Mouse (Mus musculus): Measurements from ENCODE around the gene BC051019.
A peak's percentile ranks its signal among the peaks of the same experiment; 100 is the strongest.

BC051019 gene

GRCm38 (mm10) chr7:109708961-109709382 is 14.7 kb downstream of the BC051019 start:
- DNase-seq (ENCODE audit: low spot score): peak; percentile 23

DNA sequence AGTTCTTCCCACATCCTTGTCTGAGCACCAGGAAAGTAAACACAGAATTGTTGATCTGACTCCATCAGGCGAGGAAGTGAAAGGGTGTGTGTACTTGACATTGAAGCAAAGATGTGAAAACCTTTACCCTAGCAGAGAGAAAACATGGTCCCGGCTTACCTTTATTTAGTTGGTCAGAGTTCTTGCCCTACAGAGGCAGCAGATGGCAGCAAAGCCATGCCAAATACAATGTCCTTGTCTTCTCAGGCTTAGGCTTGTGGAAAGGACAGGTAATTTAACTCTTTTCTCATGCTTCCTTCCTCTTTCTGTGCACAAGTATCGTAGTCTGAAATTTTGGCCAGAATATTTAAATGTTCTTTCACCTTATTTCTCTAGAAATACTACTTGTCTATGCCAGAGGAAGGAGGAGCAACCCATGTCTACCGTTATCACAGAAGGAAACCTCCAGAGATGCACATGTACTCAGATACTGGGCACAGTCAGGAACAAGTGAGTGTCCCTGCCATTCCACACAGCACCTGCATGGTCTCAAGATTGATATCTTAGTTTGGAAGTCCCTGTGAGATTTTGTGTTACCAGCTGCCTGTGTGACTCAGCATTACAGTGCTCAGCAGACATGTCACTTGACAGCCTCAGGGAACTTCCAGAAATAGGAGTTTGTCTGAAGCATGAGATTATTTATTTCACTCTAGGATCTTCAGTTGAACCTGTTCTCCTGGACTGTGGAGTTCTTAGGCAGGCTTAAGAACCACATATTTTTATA is 16.4 kb downstream of the BC051019 start:
- no peak for DNase-seq (ENCODE audit: low spot score)

- DNase-seq (ENCODE audit: low spot score): no peak
Observed at GRCm38 (mm10) chr7:109704461-109704860, 19.2 kb downstream of the BC051019 start.

DNA sequence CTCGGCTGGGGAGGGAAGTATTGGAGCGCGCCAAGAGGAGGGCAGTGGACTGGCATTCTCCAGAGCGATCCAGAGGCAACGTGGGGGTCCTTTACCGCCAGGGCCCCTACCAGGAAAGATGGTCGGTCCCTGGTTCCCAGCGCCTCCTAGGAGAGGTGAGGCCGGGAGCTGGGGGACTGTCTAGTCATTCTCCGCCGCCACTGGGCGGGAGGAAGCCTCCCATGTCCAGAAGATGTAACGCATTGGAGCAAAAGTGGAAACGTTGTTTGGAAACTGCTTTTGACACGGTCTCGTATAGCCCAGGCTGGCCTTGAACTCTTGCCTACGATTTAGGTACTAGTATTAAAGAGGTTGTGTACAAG is 19.7 kb downstream of the BC051019 start:
- no peak for DNase-seq (ENCODE audit: low spot score)

- peak; percentile 99 for DNase-seq (ENCODE audit: low spot score)
Observed at GRCm38 (mm10) chr7:109703190-109704015, 20.2 kb downstream of the BC051019 start, which contains the start of the genes St5 and Akip1. Gene St5, minus strand, starts transcription at chr7:109703605. Gene Akip1, plus strand, starts transcription at chr7:109703690.

- no peak for DNase-seq (ENCODE audit: low spot score)
Observed at GRCm38 (mm10) chr7:109702721-109703120, 20.9 kb downstream of the BC051019 start.

DNA sequence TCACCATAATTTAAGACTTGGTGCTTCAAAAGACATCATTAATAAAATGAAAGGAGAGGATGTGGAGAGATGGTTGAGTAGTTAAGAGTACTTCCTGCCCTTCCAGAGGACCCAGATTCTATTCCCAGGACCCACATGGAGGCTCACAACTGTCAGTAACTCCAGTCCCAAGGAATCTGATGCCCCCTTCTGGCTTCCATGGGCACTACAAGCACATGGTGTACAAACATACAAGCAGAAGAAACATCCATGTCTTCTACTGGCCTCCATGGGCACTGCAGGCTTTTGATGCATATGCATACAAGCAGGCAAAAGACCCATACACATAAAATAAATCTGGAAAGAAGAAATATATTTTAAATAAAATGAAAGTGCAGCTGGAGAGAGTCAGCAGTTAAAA is 23.4 kb downstream of the BC051019 start:
- DNase-seq (ENCODE audit: low spot score): no peak

- DNase-seq (ENCODE audit: low spot score): no peak
Observed at GRCm38 (mm10) chr7:109695339-109695726, 28.3 kb downstream of the BC051019 start.

GRCm38 (mm10) chr7:109694576-109695338 is 28.9 kb downstream of the BC051019 start:
- no peak for DNase-seq (ENCODE audit: low spot score)

GRCm38 (mm10) chr7:109690961-109691360 is 32.7 kb downstream of the BC051019 start:
- DNase-seq (ENCODE audit: low spot score): no peak

DNA sequence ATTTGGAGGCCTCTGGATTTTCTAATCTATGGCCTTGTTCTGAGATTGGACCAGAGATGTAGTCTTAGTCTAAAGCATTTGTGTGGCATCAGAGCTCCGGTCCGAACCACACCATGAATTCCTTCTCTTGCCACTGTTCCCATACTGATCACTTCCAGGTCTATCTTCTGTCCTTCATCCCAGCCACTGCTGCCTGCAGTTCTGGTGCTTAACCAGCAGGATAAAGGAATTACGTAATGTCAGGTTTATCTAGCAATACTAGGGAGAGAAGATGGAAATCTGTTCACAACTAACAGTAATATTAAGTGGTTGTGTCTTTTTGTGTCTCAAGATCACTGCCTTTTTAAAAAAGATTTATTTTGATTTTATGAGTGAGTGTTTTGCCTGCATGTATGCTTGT is 33.5 kb downstream of the BC051019 start:
- no peak for DNase-seq (ENCODE audit: low spot score)

- no peak for DNase-seq (ENCODE audit: low spot score)
Observed at GRCm38 (mm10) chr7:109686585-109687128, 37.0 kb downstream of the BC051019 start.

DNA sequence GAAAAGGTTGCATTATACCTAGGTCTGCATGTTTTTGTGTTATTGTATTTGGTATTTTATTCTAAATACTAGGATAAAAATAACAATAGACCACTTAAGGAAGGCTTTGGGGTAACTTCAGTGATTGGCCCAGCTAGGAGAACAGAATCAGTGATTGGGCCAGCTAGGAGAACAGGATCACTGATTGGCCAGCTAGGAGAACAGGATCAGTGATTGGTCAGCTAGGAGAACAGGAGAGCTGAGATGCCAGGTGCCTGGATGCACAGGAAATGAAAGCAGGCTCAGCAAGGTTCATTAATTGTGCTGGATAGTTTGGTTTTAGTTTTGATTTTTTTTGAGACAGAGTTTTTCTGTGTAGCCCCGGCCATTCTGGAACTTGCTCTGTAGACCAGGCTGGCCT is 42.8 kb downstream of the BC051019 start:
- DNase-seq (ENCODE audit: low spot score): no peak

GRCm38 (mm10) chr7:109680284-109680683 is 43.4 kb downstream of the BC051019 start:
- DNase-seq (ENCODE audit: low spot score): no peak

- DNase-seq (ENCODE audit: low spot score): no peak
Observed at GRCm38 (mm10) chr7:109674944-109675628, 48.6 kb downstream of the BC051019 start.

GRCm38 (mm10) chr7:109671581-109672471 is 51.8 kb downstream of the BC051019 start:
- DNase-seq (ENCODE audit: low spot score): peak; percentile 43

- DNase-seq (ENCODE audit: low spot score): no peak
Observed at GRCm38 (mm10) chr7:109669426-109670170, 54.1 kb downstream of the BC051019 start.

GRCm38 (mm10) chr7:109666664-109667063 is 57.0 kb downstream of the BC051019 start:
- DNase-seq (ENCODE audit: low spot score): no peak

- DNase-seq (ENCODE audit: low spot score): no peak
Observed at GRCm38 (mm10) chr7:109662626-109663025, 61.0 kb downstream of the BC051019 start.

Measured in urinary bladder, postnatal 25 days (tissue).